Mouse (Mus musculus): ENCODE data around the gene Nr2f2.

DNA sequence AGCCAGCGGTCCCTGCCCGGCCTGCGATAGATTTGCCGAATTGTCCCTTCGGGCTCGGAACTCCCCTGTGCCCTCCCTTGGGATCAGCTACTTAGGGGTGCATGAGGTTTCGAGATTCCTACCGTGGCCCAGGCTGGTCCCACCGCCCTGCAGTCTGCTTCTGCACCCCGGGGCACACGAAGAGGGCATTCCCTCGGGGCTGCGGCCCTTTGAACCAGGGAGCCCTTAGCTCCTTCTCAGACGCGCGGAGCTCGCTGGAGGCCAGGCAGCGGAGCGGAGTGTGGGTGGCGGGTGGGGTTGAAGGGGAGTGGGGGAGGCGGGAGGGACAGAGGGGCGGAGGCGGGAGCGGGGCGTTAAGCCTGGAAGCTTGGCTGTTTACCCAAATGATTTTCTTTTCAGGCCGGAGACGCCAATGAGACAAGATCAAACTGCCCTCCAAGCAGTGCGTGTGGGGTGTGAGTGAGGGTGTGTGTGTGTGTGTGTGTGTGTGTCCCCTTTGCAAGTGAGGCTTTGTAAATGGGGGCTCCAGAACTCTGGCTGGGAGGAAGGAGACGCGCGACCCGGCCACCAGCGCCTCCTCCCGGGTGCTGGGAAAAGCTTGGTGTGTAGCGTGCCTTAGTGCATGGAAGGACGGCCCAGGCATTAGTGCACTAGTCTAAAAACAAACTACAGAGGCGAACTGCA is 28.8 kb downstream of the Nr2f2 start:
- no peak for TF ChIP-seq GATA1 (IDR thresholded peaks at IDR 0.05; ENCODE audit: borderline replicate concordance, low read length)
- TF ChIP-seq FLI1 (IDR thresholded peaks at IDR 0.05; ENCODE audit: low read length), result no peak
